Mouse (Mus musculus) lung, embryonic 14.5 days (tissue): Measurements from ENCODE around the gene Scyl3. TPM values are rescaled to one million over a fixed set of nuclear protein-coding genes. Genes with fewer than 3 reads are reported as not detected.

Experiments used
- ATAC-seq: fragments of 200-750 bp; cut with Nextera tagmentation; 2 replicates; pipeline ENCODE4 v1.8.0; 2017; ENCODE audit warnings: mild to moderate bottlenecking, moderate TSS enrichment, moderate library complexity; ENCODE audit not compliant: insufficient read depth
- DNase-seq: peaks from one replicate; pipeline ENCODE4 v3.0.0-alpha.2; 2015
- H3K27ac ChIP-seq: fragments of 300-500 bp; sonication (generic); 2 replicates; pipeline ENCODE4 v1.5.1; 2014; ENCODE audit warnings: low read depth, mild to moderate bottlenecking, moderate library complexity
- H3K27me3 ChIP-seq: fragments of 300-500 bp; sonication (generic); 2 replicates; pipeline ENCODE4 v1.6.1; 2014; ENCODE audit warnings: low read length, control low read depth; ENCODE audit not compliant: insufficient read depth
- H3K36me3 ChIP-seq: fragments of 300-500 bp; sonication (generic); 2 replicates; pipeline ENCODE4 v1.6.1; 2014; ENCODE audit warnings: control low read depth; ENCODE audit not compliant: insufficient read depth
- H3K4me1 ChIP-seq: fragments of 300-500 bp; sonication (generic); 2 replicates; pipeline ENCODE4 v1.6.1; 2014; ENCODE audit warnings: antibody characterized with exemption, control low read depth; ENCODE audit not compliant: insufficient read depth
- H3K4me2 ChIP-seq: fragments of 300-500 bp; sonication (generic); 2 replicates; pipeline ENCODE4 v1.6.1; 2014; ENCODE audit warnings: mild to moderate bottlenecking
- H3K4me3 ChIP-seq: fragments of 300-500 bp; sonication (generic); 2 replicates; pipeline ENCODE4 v1.5.1; 2014; ENCODE audit warnings: low read depth, low read length
- H3K9ac ChIP-seq: fragments of 300-500 bp; sonication (generic); 2 replicates; pipeline ENCODE4 v1.6.1; 2014
- H3K9me3 ChIP-seq: fragments of 300-500 bp; sonication (generic); 2 replicates; pipeline ENCODE4 v1.6.1; 2016; ENCODE audit warnings: low read depth, low read length, control low read depth
- CTCF ChIP-seq: IDR thresholded peaks from 2 replicates; pipeline ENCODE4 v1.5.1; 2016; ENCODE audit warnings: antibody characterized with exemption, low read depth
- WGBS: fragments of 180-500 bp; shearing (Covaris S2); extraction: QIAGEN DNeasy Blood & Tissue Kit; methylation state at CpG from one replicate; pipeline ENCODE4 v1.1.7; 2014; 5-methylcytosine and 5-hydroxymethylcytosine counted together
- polyA plus RNA-seq: library from polyadenylated mRNA; unstranded; fragments of >200 nt; fragmentation: Nextera tagmentation; extraction: Ambion mirVana; gene quantifications from 2 replicates; pipeline ENCODE4 v1.2.1, GENCODE M21; 2014

The Scyl3 gene
- polyA plus RNA-seq, 1 experiment from 2014 or later: 19.8 TPM

- TF ChIP-seq CTCF: no peak
- H3K27ac ChIP-seq: no peak overlapping the region
- ATAC-seq (no peak), DNase-seq (no peak)
- H3K4me2 ChIP-seq: no peak overlapping the region
- H3K4me3 ChIP-seq: no peak overlapping the region
- H3K27me3 ChIP-seq: no peaks in the 10 kb centered on the region
- H3K9ac ChIP-seq: no peak overlapping the region
- no peaks in the 10 kb centered on the region for H3K9me3 ChIP-seq
- WGBS: 78% methylated on average over 3 of the region's 3 CpGs
- peaks cover 73% of the 10 kb centered on the region for H3K36me3 ChIP-seq
- no peaks in the 10 kb centered on the region for H3K4me1 ChIP-seq
These were observed 29.1 kb downstream of the Scyl3 start for GRCm38 (mm10) chr1:163958036-163958435.

GRCm38 (mm10) chr1:163964008-163964689, 35.2 kb downstream of the Scyl3 start:
- H3K36me3 ChIP-seq: peaks cover 43% of the 10 kb centered on the region
- no peak for ATAC-seq
- WGBS: 88% methylated on average over 10 of the region's 10 CpGs

GRCm38 (mm10) chr1:163974471-163974870, 45.6 kb downstream of the Scyl3 start:
- Histone ChIP-seq H3K9ac (no peak overlapping the region), H3K9me3 (no peaks in the 10 kb centered on the region), H3K4me1 (no peaks in the 10 kb centered on the region), H3K27me3 (no peaks in the 10 kb centered on the region), H3K27ac (no peak overlapping the region), H3K4me2 (no peak overlapping the region), H3K4me3 (no peak overlapping the region), H3K36me3 (peaks cover 39% of the 10 kb centered on the region)
- ATAC-seq (no peak), DNase-seq (no peak)
- 69% methylated on average over 1 of the region's 1 CpGs for WGBS
- no peak for TF ChIP-seq CTCF

More at GRCm38 (mm10) chr1:163964008-163964689, 35.2 kb downstream of the Scyl3 start:
- Histone ChIP-seq H3K4me2 (no peak overlapping the region), H3K9ac (no peak overlapping the region), H3K4me1 (no peaks in the 10 kb centered on the region), H3K4me3 (no peak overlapping the region), H3K27ac (no peak overlapping the region), H3K27me3 (no peaks in the 10 kb centered on the region), H3K9me3 (no peaks in the 10 kb centered on the region)
- no peak for TF ChIP-seq CTCF
- no peak for DNase-seq

GRCm38 (mm10) chr1:163975088-163975487, 46.2 kb downstream of the Scyl3 start:
- 92% methylated on average over 2 of the region's 2 CpGs for WGBS
- H3K9me3 ChIP-seq: no peaks in the 10 kb centered on the region
- no peak overlapping the region for H3K9ac ChIP-seq
- no peak for ATAC-seq
- no peak for DNase-seq
- H3K4me3 ChIP-seq: no peak overlapping the region
- H3K36me3 ChIP-seq: peaks cover 41% of the 10 kb centered on the region
- H3K27ac ChIP-seq: no peak overlapping the region
- TF ChIP-seq CTCF: no peak
- H3K4me1 ChIP-seq: no peaks in the 10 kb centered on the region
- no peaks in the 10 kb centered on the region for H3K27me3 ChIP-seq
- H3K4me2 ChIP-seq: no peak overlapping the region

GRCm38 (mm10) chr1:163976515-163976914, 47.6 kb downstream of the Scyl3 start:
- WGBS: 85% methylated on average over 1 of the region's 1 CpGs
- no peak overlapping the region for H3K27ac ChIP-seq
- TF ChIP-seq CTCF: no peak

GRCm38 (mm10) chr1:163992371-163992770, 63.5 kb downstream of the Scyl3 start:
- Histone ChIP-seq H3K27ac (no peak overlapping the region), H3K4me3 (no peak overlapping the region)
- no peak for ATAC-seq

More at GRCm38 (mm10) chr1:163976515-163976914, 47.6 kb downstream of the Scyl3 start:
- H3K9ac ChIP-seq: no peak overlapping the region
- H3K36me3 ChIP-seq: peaks cover 43% of the 10 kb centered on the region
- DNase-seq (no peak), ATAC-seq (no peak)
- no peak overlapping the region for H3K4me3 ChIP-seq
- no peaks in the 10 kb centered on the region for H3K9me3 ChIP-seq
- no peaks in the 10 kb centered on the region for H3K27me3 ChIP-seq
- H3K4me1 ChIP-seq: no peaks in the 10 kb centered on the region
- H3K4me2 ChIP-seq: no peak overlapping the region

GRCm38 (mm10) chr1:163994173-163994720, 65.3 kb downstream of the Scyl3 start:
- H3K4me3 ChIP-seq: peak overlapping the region; percentile 68
- peak overlapping the region; percentile 85; the same call in 1 of the 2 replicates for H3K27ac ChIP-seq
- H3K4me2 ChIP-seq: peak overlapping the region; percentile 79
- DNase-seq (no peak), ATAC-seq (no peak)
- no peaks in the 10 kb centered on the region; the same call in 1 of the 2 replicates for H3K36me3 ChIP-seq
- H3K9me3 ChIP-seq: no peaks in the 10 kb centered on the region
- TF ChIP-seq CTCF: no peak
- 1% methylated on average over 38 of the region's 38 CpGs for WGBS
- peak overlapping the region; percentile 84 for H3K9ac ChIP-seq
- no peaks in the 10 kb centered on the region for H3K27me3 ChIP-seq
- H3K4me1 ChIP-seq: no peaks in the 10 kb centered on the region

More at GRCm38 (mm10) chr1:163992371-163992770, 63.5 kb downstream of the Scyl3 start:
- DNase-seq: no peak
- no peaks in the 10 kb centered on the region for H3K9me3 ChIP-seq
- H3K36me3 ChIP-seq: peaks cover 1% of the 10 kb centered on the region
- H3K4me1 ChIP-seq: no peaks in the 10 kb centered on the region
- H3K4me2 ChIP-seq: no peak overlapping the region
- WGBS: 73% methylated on average over 4 of the region's 4 CpGs
- no peak for TF ChIP-seq CTCF
- H3K9ac ChIP-seq: no peak overlapping the region
- H3K27me3 ChIP-seq: no peaks in the 10 kb centered on the region
